Mouse (Mus musculus) small intestine, adult 2 months (tissue): ENCODE results near the gene Car5b.

Experiments used
- CTCF ChIP-seq: fragments of 200-500 bp; IDR thresholded peaks from 2 replicates; pipeline ENCODE4 v1.5.1; 2012; ENCODE audit warnings: low read depth, mild to moderate bottlenecking, control low read depth, inconsistent platforms, low read length, moderate library complexity, mixed read lengths; ENCODE audit not compliant: insufficient replicate concordance, insufficient read length; ENCODE audit errors: extremely low read depth
- POLR2A ChIP-seq: fragments of 200-500 bp; IDR thresholded peaks from 2 replicates; pipeline ENCODE4 v1.6.1; 2012; ENCODE audit warnings: low read depth, mild to moderate bottlenecking, control low read depth, inconsistent platforms, low read length, moderate library complexity

DNA sequence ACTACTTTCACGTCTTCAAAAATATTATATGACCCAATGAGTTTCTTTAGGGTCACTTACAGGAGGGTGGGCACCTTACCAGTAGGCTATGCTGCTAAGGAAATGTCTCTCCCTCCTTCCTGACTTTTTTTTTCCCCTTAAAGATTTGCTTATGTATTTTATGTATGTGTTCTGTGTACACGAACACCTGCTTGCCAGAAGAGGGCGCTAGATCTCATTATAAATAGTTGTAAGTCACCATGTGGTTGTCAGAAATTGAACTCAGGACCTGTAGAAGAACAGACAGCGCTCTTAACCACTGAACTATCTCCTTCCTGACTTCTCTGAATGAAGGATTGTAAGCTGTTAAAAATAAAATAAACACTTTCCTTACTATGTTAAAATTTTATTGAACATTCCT lies 46.3 kb downstream of the Car5b start:
- TF ChIP-seq POLR2A (no peak), CTCF (no peak)
